Mouse (Mus musculus) left cerebral cortex, adult 9 months (tissue): Measurements from ENCODE around the gene Ints5.
A peak's percentile ranks its signal among the peaks of the same experiment; 100 is the strongest.

Experiments used
- DNase-seq, 2 experiments: peaks; one replicate each; pipeline ENCODE4 v3.0.0; 2022; ENCODE audit warnings: low spot score in 2 of 2

The Ints5 gene

GRCm38 (mm10) chr19:8928689-8929223 is 36.0 kb downstream of the Ints5 start:
- no peak for DNase-seq

GRCm38 (mm10) chr19:8929224-8930088 is 36.7 kb downstream of the Ints5 start, which contains the start of the genes Rom1 and Eml3:
Gene Rom1, minus strand, starts transcription at chr19:8929356.
Gene Eml3, plus strand, starts transcription at chr19:8929552.
- DNase-seq, result peak in 1 of 2 experiments; percentile 72

GRCm38 (mm10) chr19:8930117-8930516 is 37.3 kb downstream of the Ints5 start:
- no peak for DNase-seq

GRCm38 (mm10) chr19:8930771-8931170 is 38.0 kb downstream of the Ints5 start:
- no peak for DNase-seq

GRCm38 (mm10) chr19:8936736-8937135 is 43.9 kb downstream of the Ints5 start:
- no peak for DNase-seq

GRCm38 (mm10) chr19:8940526-8941133 is 47.8 kb downstream of the Ints5 start:
- DNase-seq, result no peak

- DNase-seq, result no peak
These were observed 48.3 kb downstream of the Ints5 start for GRCm38 (mm10) chr19:8941136-8941514.

- peak; percentile 79 to 92 for DNase-seq
These were observed 48.9 kb downstream of the Ints5 start, which contains the start of gene Mta2 for GRCm38 (mm10) chr19:8941515-8942217. Gene Mta2, plus strand, starts transcription at chr19:8941875.

GRCm38 (mm10) chr19:8942276-8942964 is 49.6 kb downstream of the Ints5 start:
- peak in 1 of 2 experiments; percentile 48 for DNase-seq

GRCm38 (mm10) chr19:8943047-8943446 is 50.2 kb downstream of the Ints5 start:
- no peak for DNase-seq

- no peak for DNase-seq
These were observed 51.3 kb downstream of the Ints5 start for GRCm38 (mm10) chr19:8944062-8944461.

GRCm38 (mm10) chr19:8944750-8945149 is 51.9 kb downstream of the Ints5 start:
- DNase-seq, result no peak

GRCm38 (mm10) chr19:8945251-8945650 is 52.4 kb downstream of the Ints5 start:
- no peak for DNase-seq

- DNase-seq, result no peak
These were observed 54.1 kb downstream of the Ints5 start for GRCm38 (mm10) chr19:8946929-8947328.
